Mouse (Mus musculus) lung, embryonic 16.5 days (tissue): ENCODE results near the gene Cacul1. TPM values are rescaled to one million over a fixed set of nuclear protein-coding genes. Genes with fewer than 3 reads are reported as not detected.

Source experiments
- microRNA-seq: library from miRNA; unstranded; fragments of <30 nt; microRNA quantifications from one replicate; pipeline ENCODE4, GENCODE M21; 2016
- polyA plus RNA-seq: library from polyadenylated mRNA; unstranded; fragments of >200 nt; fragmentation: Nextera tagmentation; extraction: Ambion mirVana; gene quantifications from 2 replicates; pipeline ENCODE4 v1.2.1, GENCODE M21; 2015

Cacul1 gene
- polyA plus RNA-seq, 1 experiment from 2014 or later: 12.7 TPM

Small RNAs within 50 kb of the gene (microRNA-seq; reads per million reads assigned to microRNA genes)
- not detected for gene Gm25238

Other genes with a start within 250 kb of the Cacul1 start
- not detected in 2 replicates for gene Prlhr, start 112.7 kb downstream of the Cacul1 start, polyA plus RNA-seq
- gene Nanos1, start 175.0 kb upstream of the Cacul1 start, polyA plus RNA-seq: 1.1 TPM in 2 replicates
- 125 TPM in 2 replicates for gene Eif3a, start 209.6 kb upstream of the Cacul1 start, polyA plus RNA-seq
- 30.9 and 33.7 TPM in 2 replicates for gene Fam45a, start 230.6 kb upstream of the Cacul1 start, polyA plus RNA-seq